Mouse (Mus musculus): Measurements from ENCODE around the gene Hils1. TPM values are rescaled to one million over a fixed set of nuclear protein-coding genes. Genes with fewer than 3 reads are reported as not detected.
"Not testable (repeated sequence)": the region's sequence is repeated elsewhere in the genome, so short reads cannot be mapped to it uniquely, and the experiment has no call there.

Gene Hils1
- polyA plus RNA-seq, 1 experiment from 2014 or later, result not detected

DNA sequence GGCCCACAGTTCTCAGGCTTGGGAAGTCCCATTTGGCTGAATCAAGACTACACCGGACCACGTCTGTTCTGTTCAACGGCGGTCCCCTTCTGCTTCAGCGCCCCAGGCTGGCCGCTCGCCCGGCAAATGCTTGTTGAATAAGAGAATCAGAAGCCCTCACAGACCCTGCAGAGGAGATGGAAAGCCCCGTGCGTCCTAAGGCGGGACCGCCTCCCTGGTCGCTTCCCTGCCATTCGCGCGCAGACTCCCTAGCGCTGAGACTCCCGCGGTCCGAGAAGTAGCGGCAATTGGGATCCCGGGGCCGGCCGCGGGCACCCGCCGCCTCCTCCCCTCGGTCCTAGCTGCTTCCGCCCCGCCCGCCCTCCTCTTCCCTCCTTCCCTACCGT lies 42.2 kb downstream of the Hils1 start, which contains the start of gene Samd14:
Gene Samd14 (plus strand): TSS at position 251 of the 386 bp plus-strand sequence.
- Histone ChIP-seq H3K27ac (ENCODE audit: low read length) (peak within 1 kb of the TSS; percentile 92), H3K9me3 (replicated peaks; ENCODE audit: control insufficient read depth, low read length) (no peaks in the 10 kb centered on the region), H3K36me3 (ENCODE audit: control insufficient read depth, insufficient read depth, low read length) (peaks cover 10% of the 10 kb centered on the region; the same call in 1 of the 2 replicates), H3K9ac (ENCODE audit: low read length) (peak within 1 kb of the TSS; percentile 90), H3K4me3 (replicated peaks; ENCODE audit: low read length) (peak within 1 kb of the TSS; percentile 81), H3K4me1 (ENCODE audit: control insufficient read depth, insufficient read depth, low read length) (peaks cover 49% of the 10 kb centered on the region), H3K27me3 (ENCODE audit: control insufficient read depth, insufficient read depth, low read length) (no peaks in the 10 kb centered on the region), H3K4me2 (ENCODE audit: low read depth, low read length) (peak within 1 kb of the TSS; percentile 79)
- ATAC-seq (ENCODE audit: insufficient read depth, low FRiP score), result peak; percentile 72
- under 1% methylated on average over 32 of the region's 32 CpGs for WGBS

DNA sequence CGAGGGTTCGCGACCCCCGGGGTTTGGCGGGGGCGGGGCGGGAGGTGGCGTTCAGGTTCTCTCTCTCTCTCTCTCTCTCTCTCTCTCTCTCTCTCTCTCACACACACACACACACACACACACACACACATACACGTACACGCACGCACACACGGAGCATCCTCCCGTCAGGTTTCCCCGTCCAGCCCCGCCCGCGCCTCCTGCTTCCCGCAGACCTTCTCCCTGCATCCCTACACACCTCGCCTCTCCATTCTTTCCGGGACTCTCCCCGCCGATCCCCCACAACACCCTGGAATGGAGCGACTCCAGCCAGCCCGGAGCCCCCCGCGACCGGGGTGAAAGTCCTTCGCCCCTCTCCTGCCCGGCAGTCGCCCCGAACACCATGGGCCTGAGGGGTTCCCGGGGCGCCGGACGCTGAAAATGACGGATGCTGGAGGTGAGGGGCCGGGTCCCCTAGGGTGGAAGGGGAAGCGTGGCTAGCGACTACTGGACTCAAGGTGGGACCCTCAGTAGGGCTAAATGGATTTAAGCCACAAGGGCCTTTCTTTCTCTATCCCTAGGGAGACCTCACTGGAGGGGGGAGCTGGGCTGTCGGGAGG lies 42.8 kb downstream of the Hils1 start:
- H3K36me3 ChIP-seq (ENCODE audit: control insufficient read depth, insufficient read depth, low read length), result 0 out of 2 replicates have a peak, but pooled peaks cover 6% of the 10 kb centered on the region
- H3K4me1 ChIP-seq (ENCODE audit: control insufficient read depth, insufficient read depth, low read length), result peaks cover 49% of the 10 kb centered on the region
- peak overlapping the region; percentile 90 for H3K9ac ChIP-seq (ENCODE audit: low read length)
- H3K27ac ChIP-seq (ENCODE audit: low read length), result peak overlapping the region; percentile 92
- no peak for ATAC-seq (ENCODE audit: insufficient read depth, low FRiP score)
- H3K9me3 ChIP-seq (replicated peaks; ENCODE audit: control insufficient read depth, low read length), result no peaks in the 10 kb centered on the region
- WGBS, result under 1% methylated on average over 32 of the region's 40 CpGs
- H3K27me3 ChIP-seq (ENCODE audit: control insufficient read depth, insufficient read depth, low read length), result no peaks in the 10 kb centered on the region
- peak overlapping the region; percentile 81 for H3K4me3 ChIP-seq (replicated peaks; ENCODE audit: low read length)
- peak overlapping the region; percentile 79 for H3K4me2 ChIP-seq (ENCODE audit: low read depth, low read length)

DNA sequence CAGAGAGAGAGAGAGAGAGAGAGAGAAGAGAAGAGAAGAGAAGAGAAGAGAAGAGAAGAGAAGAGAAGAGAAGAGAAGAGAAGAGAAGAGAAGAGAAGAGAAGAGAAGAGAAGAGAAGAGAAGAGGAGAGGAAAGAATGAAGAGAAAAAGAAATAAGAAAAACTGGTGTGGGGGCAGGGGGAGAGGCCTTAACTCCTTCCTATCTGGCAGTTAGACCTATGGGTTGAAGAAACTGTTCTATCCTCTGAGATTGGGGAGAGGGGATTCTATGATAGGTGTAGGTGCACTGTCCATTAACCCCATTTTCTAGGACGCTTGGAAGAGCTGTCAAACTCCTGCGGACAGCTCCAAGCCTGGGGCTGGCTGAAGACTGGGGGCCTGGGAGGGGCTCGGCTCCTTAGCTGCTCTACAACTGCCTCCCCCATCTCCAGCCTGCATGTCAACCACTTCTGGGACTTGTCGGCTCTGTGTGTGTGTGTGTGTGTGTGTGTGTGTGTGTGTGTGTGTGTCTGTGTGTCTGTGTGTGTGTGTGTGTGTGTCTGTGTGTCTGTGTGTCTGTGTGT lies 43.5 kb downstream of the Hils1 start:
- H3K9me3 ChIP-seq (replicated peaks; ENCODE audit: control insufficient read depth, low read length); H3K36me3 ChIP-seq (ENCODE audit: control insufficient read depth, insufficient read depth, low read length); H3K27me3 ChIP-seq (ENCODE audit: control insufficient read depth, insufficient read depth, low read length); ATAC-seq (ENCODE audit: insufficient read depth, low FRiP score); H3K27ac ChIP-seq (ENCODE audit: low read length): not testable (repeated sequence)
- peak overlapping the region; percentile 79 for H3K4me2 ChIP-seq (ENCODE audit: low read depth, low read length)
- 10% methylated on average over 4 of the region's 4 CpGs for WGBS
- H3K4me3 ChIP-seq (replicated peaks; ENCODE audit: low read length), result peak overlapping the region; percentile 81
- H3K4me1 ChIP-seq (ENCODE audit: control insufficient read depth, insufficient read depth, low read length), result peaks cover 49% of the 10 kb centered on the region
- H3K9ac ChIP-seq (ENCODE audit: low read length), result peak overlapping the region; percentile 61; the same call in 1 of the 2 replicates

DNA sequence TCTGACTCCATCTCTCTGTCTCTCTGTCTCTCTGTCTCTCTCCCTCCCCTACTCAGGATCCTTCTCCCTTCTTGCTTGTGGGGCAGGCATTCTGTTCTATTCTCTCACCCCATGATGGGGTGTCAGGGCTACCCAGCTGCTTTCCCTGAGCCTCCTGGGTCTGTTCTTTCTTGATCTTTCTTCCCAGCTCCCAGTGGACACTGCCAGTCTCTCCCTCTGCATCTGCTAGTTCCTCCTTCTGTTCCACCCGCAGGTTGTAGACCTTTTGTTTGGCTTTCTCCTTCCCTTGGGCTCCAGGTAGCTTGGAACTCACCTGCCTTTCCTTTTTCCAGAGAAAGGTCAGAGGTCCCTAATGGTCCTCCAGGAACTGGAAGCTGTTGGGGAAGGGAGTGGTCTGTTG lies 44.0 kb downstream of the Hils1 start:
- Histone ChIP-seq H3K9ac (ENCODE audit: low read length) (peak overlapping the region; percentile 61), H3K4me2 (ENCODE audit: low read depth, low read length) (peak overlapping the region; percentile 79), H3K27ac (ENCODE audit: low read length) (peak overlapping the region; percentile 32), H3K4me3 (replicated peaks; ENCODE audit: low read length) (peak overlapping the region; percentile 81), H3K4me1 (ENCODE audit: control insufficient read depth, insufficient read depth, low read length) (peaks cover 49% of the 10 kb centered on the region), H3K9me3 (replicated peaks; ENCODE audit: control insufficient read depth, low read length) (no peaks in the 10 kb centered on the region), H3K36me3 (ENCODE audit: control insufficient read depth, insufficient read depth, low read length) (no peaks in the 10 kb centered on the region), H3K27me3 (ENCODE audit: control insufficient read depth, insufficient read depth, low read length) (no peaks in the 10 kb centered on the region)
- no peak for ATAC-seq (ENCODE audit: insufficient read depth, low FRiP score)
- WGBS, result 15% methylated on average over 1 of the region's 1 CpGs

DNA sequence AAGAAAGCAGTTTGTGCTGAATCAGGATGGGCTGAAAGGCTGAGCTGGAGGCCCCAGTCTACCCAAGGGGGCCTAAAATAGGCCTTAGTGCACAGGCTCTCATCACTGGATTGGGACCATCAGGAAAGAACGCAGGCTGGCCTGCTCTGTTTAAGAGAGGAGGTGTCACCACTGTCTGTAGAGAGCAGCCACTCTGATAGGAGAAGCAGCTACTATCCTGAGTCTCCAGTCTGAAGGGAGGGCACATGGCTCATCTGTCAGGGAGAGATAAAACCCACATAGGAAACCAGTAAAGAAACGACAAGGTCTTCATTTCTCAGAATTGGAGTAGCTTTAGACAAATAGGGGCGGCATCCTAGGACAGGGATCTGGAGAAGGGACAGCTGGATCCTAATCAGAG lies 44.7 kb downstream of the Hils1 start:
- peak; percentile 27; the same call in 1 of the 2 replicates for ATAC-seq (ENCODE audit: insufficient read depth, low FRiP score)
- H3K27ac ChIP-seq (ENCODE audit: low read length), result peak overlapping the region; percentile 32
- H3K4me1 ChIP-seq (ENCODE audit: control insufficient read depth, insufficient read depth, low read length), result peaks cover 46% of the 10 kb centered on the region
- no peaks in the 10 kb centered on the region for H3K9me3 ChIP-seq (replicated peaks; ENCODE audit: control insufficient read depth, low read length)
- peak overlapping the region; percentile 79 for H3K4me2 ChIP-seq (ENCODE audit: low read depth, low read length)
- peak overlapping the region; percentile 61 for H3K9ac ChIP-seq (ENCODE audit: low read length)
- peak overlapping the region; percentile 81 for H3K4me3 ChIP-seq (replicated peaks; ENCODE audit: low read length)
- WGBS, result 37% methylated on average over 3 of the region's 3 CpGs
- H3K27me3 ChIP-seq (ENCODE audit: control insufficient read depth, insufficient read depth, low read length), result no peaks in the 10 kb centered on the region
- H3K36me3 ChIP-seq (ENCODE audit: control insufficient read depth, insufficient read depth, low read length), result no peaks in the 10 kb centered on the region

DNA sequence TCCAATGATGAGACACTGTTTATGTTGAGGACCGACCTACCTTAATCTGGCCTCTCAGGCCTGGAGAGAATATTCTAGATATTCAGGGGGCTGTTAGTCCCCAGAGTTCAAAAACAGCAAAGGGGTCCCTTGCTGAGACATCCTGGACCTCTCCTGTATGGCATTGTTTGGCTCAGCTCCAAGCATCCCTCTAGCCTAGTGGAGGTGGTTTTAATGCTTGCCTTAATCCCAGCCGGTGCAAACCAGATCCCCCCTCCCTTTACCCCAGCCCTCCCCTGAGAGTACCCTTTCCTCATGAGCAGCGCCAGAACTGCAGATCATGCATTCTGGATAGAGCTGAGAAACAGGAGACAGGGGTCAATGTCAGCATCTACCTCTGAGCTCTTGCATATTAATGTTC lies 45.1 kb downstream of the Hils1 start:
- H3K4me3 ChIP-seq (replicated peaks; ENCODE audit: low read length), result no peak overlapping the region
- peak overlapping the region; percentile 79; the same call in 1 of the 2 replicates for H3K4me2 ChIP-seq (ENCODE audit: low read depth, low read length)
- H3K36me3 ChIP-seq (ENCODE audit: control insufficient read depth, insufficient read depth, low read length), result no peaks in the 10 kb centered on the region
- WGBS, result 37% methylated on average over 3 of the region's 3 CpGs
- no peaks in the 10 kb centered on the region for H3K27me3 ChIP-seq (ENCODE audit: control insufficient read depth, insufficient read depth, low read length)
- no peak overlapping the region for H3K9ac ChIP-seq (ENCODE audit: low read length)
- peak overlapping the region; percentile 32; the same call in 1 of the 2 replicates for H3K27ac ChIP-seq (ENCODE audit: low read length)
- ATAC-seq (ENCODE audit: insufficient read depth, low FRiP score), result no peak
- H3K4me1 ChIP-seq (ENCODE audit: control insufficient read depth, insufficient read depth, low read length), result peaks cover 42% of the 10 kb centered on the region
- H3K9me3 ChIP-seq (replicated peaks; ENCODE audit: control insufficient read depth, low read length), result no peaks in the 10 kb centered on the region

DNA sequence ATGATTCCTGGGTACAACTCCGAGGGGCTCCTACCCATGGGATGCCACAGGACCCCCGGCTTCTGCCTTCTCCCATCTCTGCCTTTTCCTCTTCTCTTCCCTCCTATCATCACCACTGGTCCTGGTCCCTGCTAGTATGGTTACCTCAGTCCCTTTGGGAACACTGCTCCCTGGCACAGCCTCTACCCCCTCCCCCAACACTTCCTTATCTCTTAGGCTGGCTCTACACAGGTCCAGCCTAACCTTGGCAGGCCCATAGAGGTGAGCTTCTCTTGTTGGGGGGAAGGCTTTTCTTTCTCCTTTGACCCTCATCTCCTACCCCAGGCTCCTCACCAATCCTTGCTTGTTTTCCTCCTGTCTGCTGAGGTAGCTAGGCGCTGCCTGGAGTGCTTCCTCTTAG lies 48.1 kb downstream of the Hils1 start:
- WGBS, result 69% methylated on average over 3 of the region's 3 CpGs
- Histone ChIP-seq H3K27me3 (ENCODE audit: control insufficient read depth, insufficient read depth, low read length) (no peaks in the 10 kb centered on the region), H3K4me1 (ENCODE audit: control insufficient read depth, insufficient read depth, low read length) (peaks cover 21% of the 10 kb centered on the region), H3K9me3 (replicated peaks; ENCODE audit: control insufficient read depth, low read length) (no peaks in the 10 kb centered on the region), H3K4me2 (ENCODE audit: low read depth, low read length) (no peak overlapping the region), H3K4me3 (replicated peaks; ENCODE audit: low read length) (no peak overlapping the region), H3K27ac (ENCODE audit: low read length) (no peak overlapping the region), H3K36me3 (ENCODE audit: control insufficient read depth, insufficient read depth, low read length) (no peaks in the 10 kb centered on the region), H3K9ac (ENCODE audit: low read length) (no peak overlapping the region)
- ATAC-seq (ENCODE audit: insufficient read depth, low FRiP score), result no peak

Other genes with a start within 250 kb of the Hils1 start
- 0.18 and 0.39 TPM in 2 replicates for gene Cdc34b, start 225.8 kb upstream of the Hils1 start, polyA plus RNA-seq (2015; fragmentation: Nextera tagmentation; extraction: Ambion mirVana)
- gene Tmem92, start 184.9 kb upstream of the Hils1 start, polyA plus RNA-seq (2015; fragmentation: Nextera tagmentation; extraction: Ambion mirVana), result not detected in 2 replicates
- 2,066 and 2,076 TPM in 2 replicates for gene Col1a1, start 31.4 kb upstream of the Hils1 start, polyA plus RNA-seq (2015; fragmentation: Nextera tagmentation; extraction: Ambion mirVana)
- gene Sgca, start 8.7 kb downstream of the Hils1 start, polyA plus RNA-seq (2015; fragmentation: Nextera tagmentation; extraction: Ambion mirVana), result 0.41 and 3.2 TPM in 2 replicates
- 6.6 and 8.0 TPM in 2 replicates for gene Ppp1r9b, start 23.4 kb downstream of the Hils1 start, polyA plus RNA-seq (2015; fragmentation: Nextera tagmentation; extraction: Ambion mirVana)
- gene Samd14, start 42.3 kb downstream of the Hils1 start, polyA plus RNA-seq (2015; fragmentation: Nextera tagmentation; extraction: Ambion mirVana), result 14.7 and 15.9 TPM in 2 replicates
- gene Pdk2, start 73.8 kb downstream of the Hils1 start, polyA plus RNA-seq (2015; fragmentation: Nextera tagmentation; extraction: Ambion mirVana), result 37.9 and 39.3 TPM in 2 replicates
- gene Itga3, start 109.2 kb downstream of the Hils1 start, polyA plus RNA-seq (2015; fragmentation: Nextera tagmentation; extraction: Ambion mirVana), result 19.4 and 19.9 TPM in 2 replicates
- gene Dlx3, start 152.5 kb downstream of the Hils1 start, polyA plus RNA-seq (2015; fragmentation: Nextera tagmentation; extraction: Ambion mirVana), result 3.0 and 3.9 TPM in 2 replicates
- gene Dlx4, start 178.7 kb downstream of the Hils1 start, polyA plus RNA-seq (2015; fragmentation: Nextera tagmentation; extraction: Ambion mirVana), result 0.99 and 1.7 TPM in 2 replicates